Mouse (Mus musculus): ENCODE measurements around the gene Snupn. TPM values are rescaled to one million over a fixed set of nuclear protein-coding genes. Genes with fewer than 3 reads are reported as not detected.

The Snupn gene
- polyA plus RNA-seq (2015; fragmentation: Nextera tagmentation; extraction: Ambion mirVana) = 13.2 and 13.7 TPM in 2 replicates

DNA sequence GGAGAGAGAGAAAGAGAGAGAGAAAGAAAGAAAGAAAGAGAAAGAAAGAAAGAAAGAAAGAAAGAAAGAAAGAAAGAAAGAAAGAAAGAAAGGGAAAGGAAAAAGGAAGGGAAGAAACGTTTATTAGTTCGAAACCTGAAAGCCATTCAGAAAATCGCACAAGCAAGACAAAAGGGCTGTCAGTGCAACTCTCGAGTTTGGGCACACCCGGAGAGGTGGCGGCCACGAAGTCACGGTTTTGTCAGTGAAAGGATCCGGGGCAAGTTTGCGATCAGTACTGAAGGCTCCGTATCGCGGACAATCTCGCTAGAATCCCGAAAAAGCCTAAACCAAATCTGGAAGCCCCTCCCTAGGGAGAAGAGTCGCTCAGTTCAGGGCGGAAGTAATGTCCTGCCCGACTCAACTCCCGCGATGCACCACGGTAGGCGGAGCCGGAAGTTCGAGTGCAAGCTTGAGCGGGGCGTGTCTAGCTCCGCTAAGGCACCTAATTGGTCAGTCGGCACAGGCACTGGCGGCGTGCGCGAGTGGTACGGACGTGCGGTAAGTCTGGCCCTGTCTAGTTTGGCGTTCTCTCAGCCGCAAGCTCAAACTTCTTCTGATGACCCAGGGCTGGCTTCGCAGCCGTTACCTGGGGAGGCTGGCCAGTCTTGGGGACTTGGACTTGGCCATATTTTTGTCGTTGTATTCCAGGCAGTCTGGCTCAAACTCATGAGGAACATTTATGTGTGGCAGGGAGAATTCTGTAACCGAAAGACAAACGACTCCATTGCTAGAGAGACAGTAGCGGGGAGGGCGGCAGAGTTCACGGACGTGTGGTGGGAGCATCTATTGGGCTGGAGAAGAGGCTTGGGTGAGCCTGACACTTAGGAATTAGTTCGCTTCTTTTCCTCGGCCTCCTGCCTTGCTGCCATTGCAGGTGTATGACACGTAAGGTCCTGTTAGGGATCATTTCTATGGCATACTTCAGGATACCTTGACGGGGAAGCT is at the start of gene Snupn:
Snupn (plus strand) TSS at position 465 of the 987 bp plus-strand sequence.

DNA sequence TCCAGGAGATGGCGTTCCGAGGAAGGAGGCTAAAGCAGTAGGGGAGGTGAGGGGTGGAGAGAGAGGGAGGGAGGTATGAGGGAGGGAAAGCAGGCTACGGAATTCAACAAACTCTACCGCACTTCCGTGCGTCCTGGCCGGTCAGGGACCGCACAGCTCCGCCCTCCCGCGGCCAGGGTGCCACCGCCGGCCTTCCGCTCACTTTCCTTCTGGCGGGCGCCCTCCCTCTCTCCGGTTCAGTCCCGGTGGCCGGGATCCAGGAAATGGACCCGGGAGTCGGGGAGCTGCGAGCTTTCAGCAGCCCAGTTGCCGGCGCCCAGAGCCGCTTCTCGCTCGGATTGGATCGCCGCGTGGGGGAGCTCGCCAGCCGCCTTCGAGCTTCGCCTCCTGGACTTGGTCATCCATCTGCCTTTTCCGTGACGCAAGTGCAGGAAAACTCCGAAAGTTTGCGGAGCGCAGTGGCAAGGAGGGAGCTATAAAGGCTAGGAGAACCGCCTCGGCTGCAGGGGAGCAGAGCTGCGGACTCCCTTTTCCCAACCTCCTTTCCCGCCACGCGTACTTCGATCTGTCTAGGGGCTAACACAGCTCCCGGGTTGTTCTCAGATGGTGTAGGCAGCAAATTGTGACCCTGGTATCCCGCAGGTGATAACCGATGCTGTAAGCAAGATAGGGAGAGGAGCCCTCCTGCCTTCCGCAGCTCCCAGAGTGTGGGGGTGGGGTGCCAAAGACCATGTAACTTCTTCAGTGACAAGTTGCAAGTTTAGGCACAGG is 22.5 kb upstream of the Snupn start, which contains the start of gene Snx33:
Snx33 (minus strand) TSS at position 331 of the 771 bp plus-strand sequence.

DNA sequence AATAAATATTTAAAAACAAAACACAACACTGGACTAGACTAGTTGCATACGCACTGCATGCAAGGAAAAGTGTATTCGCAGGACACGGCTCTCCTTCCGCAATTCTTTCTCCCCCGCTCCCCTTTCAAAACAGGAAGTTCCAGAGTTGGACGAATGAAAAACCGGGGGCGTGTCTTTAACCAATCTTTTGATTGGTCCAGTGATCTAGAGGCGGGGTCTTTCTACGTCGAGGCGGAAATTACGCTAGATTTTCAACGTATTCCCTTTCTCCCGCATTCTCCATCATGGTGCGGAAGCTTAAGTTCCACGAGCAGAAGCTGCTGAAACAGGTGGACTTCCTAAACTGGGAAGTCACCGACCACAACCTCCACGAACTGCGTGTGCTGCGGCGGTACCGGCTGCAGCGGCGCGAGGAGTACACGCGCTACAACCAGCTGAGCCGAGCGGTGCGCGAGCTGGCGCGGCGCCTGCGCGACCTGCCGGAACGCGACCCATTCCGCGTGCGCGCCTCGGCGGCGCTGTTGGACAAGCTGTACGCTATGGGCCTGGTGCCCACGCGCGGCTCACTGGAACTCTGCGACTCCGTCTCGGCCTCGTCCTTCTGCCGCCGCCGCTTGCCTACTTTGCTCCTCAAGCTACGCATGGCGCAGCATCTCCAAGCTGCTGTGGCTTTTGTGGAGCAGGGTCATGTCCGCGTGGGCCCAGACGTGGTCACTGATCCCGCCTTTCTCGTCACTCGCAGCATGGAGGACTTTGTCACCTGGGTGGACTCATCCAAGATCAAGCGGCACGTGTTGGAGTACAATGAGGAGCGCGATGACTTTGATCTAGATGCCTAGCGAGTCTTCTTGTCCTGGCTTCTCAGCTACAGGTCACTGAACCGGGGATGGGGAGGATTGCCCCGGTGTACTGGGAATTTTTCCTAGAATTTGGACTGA is 13.2 kb upstream of the Snupn start, which contains the start of gene Imp3:
Imp3 (plus strand) TSS at position 253 of the 938 bp plus-strand sequence.

DNA sequence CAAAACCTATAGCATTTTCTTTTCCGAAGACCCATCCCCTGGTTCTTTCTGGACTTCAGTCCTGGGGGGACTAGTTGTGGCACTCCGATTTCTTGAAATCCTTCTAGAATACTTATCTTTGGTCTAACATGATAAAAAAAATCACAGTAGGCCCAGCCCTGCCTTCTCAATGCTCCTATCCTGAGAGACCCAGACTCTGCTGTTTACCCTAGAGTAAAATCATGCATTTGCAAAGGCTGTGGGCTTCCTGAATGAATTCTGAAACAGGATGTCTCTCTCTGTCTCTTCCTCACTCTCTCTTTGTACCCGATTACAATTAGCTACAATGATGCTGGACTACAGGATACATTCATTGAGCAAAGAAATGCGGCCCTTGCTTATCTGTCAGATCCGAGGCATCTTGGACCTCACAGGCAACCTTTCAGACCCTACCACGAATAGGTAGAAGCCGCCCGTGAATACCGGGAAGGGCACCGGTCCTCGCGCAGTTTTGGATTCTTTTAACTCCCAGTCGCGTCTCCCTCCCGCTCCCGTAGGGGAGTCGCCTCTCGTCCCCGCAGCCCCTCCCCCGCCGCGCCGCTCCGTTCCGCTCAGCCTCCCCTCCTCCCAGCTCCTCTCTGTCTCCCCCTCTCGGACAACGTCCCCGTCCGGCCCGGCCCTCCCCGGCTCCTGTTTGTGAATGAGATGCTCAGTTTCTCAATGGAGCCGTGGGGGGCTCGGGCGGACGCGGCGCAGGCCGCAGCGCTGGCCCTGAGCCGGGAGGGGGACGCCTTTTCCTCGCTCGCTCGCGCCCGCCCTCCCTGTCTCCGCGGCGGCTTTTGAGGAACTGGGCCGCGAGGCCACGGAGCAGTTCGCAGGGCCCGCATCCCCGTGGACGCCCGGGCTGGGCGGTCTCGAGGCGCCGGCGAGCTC is 43.9 kb downstream of the Snupn start, which contains the start of gene Ptpn9:
Ptpn9 (plus strand) TSS at position 638 of the 912 bp plus-strand sequence.

Other genes starting within 250 kb of the Snupn start
- 0.44 and 0.83 TPM in 2 replicates for gene Lingo1, start 154.4 kb upstream of the Snupn start, polyA plus RNA-seq (2015; fragmentation: Nextera tagmentation; extraction: Ambion mirVana)
- 0.56 and 0.63 TPM in 2 replicates for gene Odf3l1, start 86.2 kb upstream of the Snupn start, polyA plus RNA-seq (2015; fragmentation: Nextera tagmentation; extraction: Ambion mirVana)
- gene Cspg4, start 85.8 kb upstream of the Snupn start, polyA plus RNA-seq (2015; fragmentation: Nextera tagmentation; extraction: Ambion mirVana) = 32.4 and 32.6 TPM in 2 replicates
- gene Snx33, start 22.5 kb upstream of the Snupn start, polyA plus RNA-seq (2015; fragmentation: Nextera tagmentation; extraction: Ambion mirVana) = 7.1 and 7.6 TPM in 2 replicates
- 67.5 and 77.8 TPM in 2 replicates for gene Imp3, start 13.4 kb upstream of the Snupn start, polyA plus RNA-seq (2015; fragmentation: Nextera tagmentation; extraction: Ambion mirVana)
- 13.6 and 16.3 TPM in 2 replicates for gene Ptpn9, start 44.0 kb downstream of the Snupn start, polyA plus RNA-seq (2015; fragmentation: Nextera tagmentation; extraction: Ambion mirVana)
- 11.9 and 12.5 TPM in 2 replicates for gene Sin3a, start 121.2 kb downstream of the Snupn start, polyA plus RNA-seq (2015; fragmentation: Nextera tagmentation; extraction: Ambion mirVana)
- 47.6 and 47.8 TPM in 2 replicates for gene Man2c1, start 179.8 kb downstream of the Snupn start, polyA plus RNA-seq (2015; fragmentation: Nextera tagmentation; extraction: Ambion mirVana)
- gene Neil1, start 197.4 kb downstream of the Snupn start, polyA plus RNA-seq (2015; fragmentation: Nextera tagmentation; extraction: Ambion mirVana) = 4.5 and 4.9 TPM in 2 replicates
- 74.8 and 80.2 TPM in 2 replicates for gene Commd4, start 207.5 kb downstream of the Snupn start, polyA plus RNA-seq (2015; fragmentation: Nextera tagmentation; extraction: Ambion mirVana)

Measured in urinary bladder, postnatal 0 days (tissue).